Mouse (Mus musculus) midbrain, embryonic 16.5 days (tissue): ENCODE data around the gene Resp18. TPM values are rescaled to one million over a fixed set of nuclear protein-coding genes. Genes with fewer than 3 reads are reported as not detected.

ENCODE experiments used
- ATAC-seq: fragments of 200-750 bp; cut with Nextera tagmentation; 2 replicates; pipeline ENCODE4 v1.8.0; 2017; ENCODE audit warnings: moderate TSS enrichment
- H3K27ac ChIP-seq: fragments of 300-500 bp; sonication (generic); 2 replicates; pipeline ENCODE4 v1.5.1; 2014; ENCODE audit warnings: mild to moderate bottlenecking, low read length, mixed read lengths
- H3K27me3 ChIP-seq: fragments of 300-500 bp; sonication (generic); 2 replicates; pipeline ENCODE4 v1.6.1; 2014; ENCODE audit warnings: low read depth, low read length, mixed read lengths; ENCODE audit not compliant: control insufficient read depth, insufficient read depth
- H3K36me3 ChIP-seq: fragments of 300-500 bp; sonication (generic); 2 replicates; pipeline ENCODE4 v1.6.1; 2014; ENCODE audit warnings: mild to moderate bottlenecking, low read length, moderate library complexity, mixed read lengths; ENCODE audit not compliant: control insufficient read depth, insufficient read depth
- H3K4me1 ChIP-seq: fragments of 300-500 bp; sonication (generic); 2 replicates; pipeline ENCODE4 v1.6.1; 2014; ENCODE audit warnings: mild to moderate bottlenecking, low read length, mixed read lengths; ENCODE audit not compliant: control insufficient read depth, insufficient read depth
- H3K4me2 ChIP-seq: fragments of 300-500 bp; sonication (generic); 2 replicates; pipeline ENCODE4 v1.6.1; 2014; ENCODE audit warnings: mild to moderate bottlenecking, low read length, mixed read lengths
- H3K4me3 ChIP-seq: fragments of 300-500 bp; sonication (generic); 2 replicates; pipeline ENCODE4 v1.5.1; 2014; ENCODE audit warnings: low read depth, mild to moderate bottlenecking, low read length, moderate library complexity, mixed read lengths
- H3K9ac ChIP-seq: fragments of 300-500 bp; sonication (generic); 2 replicates; pipeline ENCODE4 v1.6.1; 2014; ENCODE audit warnings: low read depth, low read length, mixed read lengths
- H3K9me3 ChIP-seq: fragments of 300-500 bp; sonication (generic); replicated peaks from 2 replicates; pipeline ENCODE4 v1.6.1; 2014; ENCODE audit warnings: mild to moderate bottlenecking, low read length, mixed read lengths; ENCODE audit not compliant: control insufficient read depth, poor library complexity, severe bottlenecking
- WGBS: fragments of 180-500 bp; shearing (Covaris S2); extraction: QIAGEN DNeasy Blood & Tissue Kit; methylation state at CpG from one replicate; pipeline ENCODE4 v1.1.7; 2014; 5-methylcytosine and 5-hydroxymethylcytosine counted together
- polyA plus RNA-seq: library from polyadenylated mRNA; unstranded; fragments of >200 nt; fragmentation: Nextera tagmentation; extraction: Ambion mirVana; gene quantifications from 2 replicates; pipeline ENCODE4 v1.2.1, GENCODE M21; 2015

Gene Resp18
- polyA plus RNA-seq, 1 experiment from 2014 or later, result 241 TPM

- no peaks in the 10 kb centered on the region for H3K36me3 ChIP-seq
- no peaks in the 10 kb centered on the region; the same call in 1 of the 2 replicates for H3K4me1 ChIP-seq
- 81% methylated on average over 4 of the region's 4 CpGs for WGBS
- H3K27ac ChIP-seq, result no peak overlapping the region
- no peak for ATAC-seq
- no peak overlapping the region for H3K9ac ChIP-seq
- no peaks in the 10 kb centered on the region for H3K27me3 ChIP-seq
- H3K9me3 ChIP-seq, result no peaks in the 10 kb centered on the region
- H3K4me3 ChIP-seq, result no peak overlapping the region
- no peak overlapping the region for H3K4me2 ChIP-seq
Observed at GRCm38 (mm10) chr1:75231224-75231623, 47.0 kb downstream of the Resp18 start.

- no peaks in the 10 kb centered on the region for H3K27me3 ChIP-seq
- 76% methylated on average over 7 of the region's 7 CpGs for WGBS
- no peaks in the 10 kb centered on the region for H3K9me3 ChIP-seq
- no peak overlapping the region for H3K27ac ChIP-seq
- H3K4me1 ChIP-seq, result no peaks in the 10 kb centered on the region; the same call in 1 of the 2 replicates
- ATAC-seq, result no peak
- H3K4me3 ChIP-seq, result no peak overlapping the region
- no peak overlapping the region for H3K9ac ChIP-seq
- no peaks in the 10 kb centered on the region for H3K36me3 ChIP-seq
- H3K4me2 ChIP-seq, result no peak overlapping the region
Observed at GRCm38 (mm10) chr1:75230335-75230994, 47.8 kb downstream of the Resp18 start.

DNA sequence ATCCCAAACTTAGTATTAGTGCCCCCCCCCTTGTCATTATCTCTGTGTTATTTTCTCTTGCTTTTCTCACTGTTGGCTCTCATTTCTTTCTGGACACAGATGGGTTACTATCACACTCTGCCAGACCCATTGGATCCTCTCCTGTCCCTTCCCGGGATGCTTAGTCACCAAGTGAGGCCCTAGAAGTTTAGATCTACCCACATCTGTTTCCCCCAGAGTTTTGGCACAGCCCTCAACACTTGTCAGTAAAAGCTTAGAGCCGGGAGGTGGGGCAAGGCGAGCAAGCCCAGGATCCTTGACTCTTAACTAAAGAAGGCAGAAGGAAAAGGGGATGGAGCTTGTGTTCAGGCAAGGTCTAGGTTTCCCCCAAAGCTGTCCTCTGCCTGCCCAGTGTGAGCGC is 49.1 kb downstream of the Resp18 start:
- H3K27me3 ChIP-seq, result no peaks in the 10 kb centered on the region
- no peak overlapping the region for H3K4me3 ChIP-seq
- no peaks in the 10 kb centered on the region for H3K36me3 ChIP-seq
- H3K4me2 ChIP-seq, result no peak overlapping the region
- no peak overlapping the region for H3K27ac ChIP-seq
- ATAC-seq, result no peak
- H3K4me1 ChIP-seq, result no peaks in the 10 kb centered on the region
- no peaks in the 10 kb centered on the region for H3K9me3 ChIP-seq
- WGBS, result 78% methylated on average over 4 of the region's 4 CpGs
- H3K9ac ChIP-seq, result no peak overlapping the region

DNA sequence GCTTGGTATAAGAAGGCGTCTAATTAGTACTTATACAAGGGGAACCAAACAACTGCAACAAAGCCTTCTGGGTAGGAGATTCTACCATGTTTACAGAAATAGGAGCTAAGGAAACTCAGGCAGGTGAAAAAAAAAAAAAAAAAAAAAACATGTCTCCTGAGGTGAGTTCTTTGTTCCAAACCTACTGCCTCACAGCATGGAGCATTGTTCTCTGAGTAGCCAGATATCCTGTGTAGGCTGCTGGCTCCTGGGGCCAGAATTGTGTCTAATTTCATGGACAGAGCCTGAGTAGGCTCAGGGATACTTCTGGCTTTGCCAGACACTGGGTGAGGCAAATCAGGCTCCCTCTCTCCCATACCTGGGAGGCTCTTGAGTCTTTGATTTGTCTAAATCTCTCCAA is 50.6 kb downstream of the Resp18 start:
- no peak overlapping the region for H3K27ac ChIP-seq
- ATAC-seq, result no peak
- no peaks in the 10 kb centered on the region for H3K27me3 ChIP-seq
- H3K4me3 ChIP-seq, result no peak overlapping the region
- H3K4me2 ChIP-seq, result no peak overlapping the region
- H3K9ac ChIP-seq, result no peak overlapping the region
- no peaks in the 10 kb centered on the region for H3K4me1 ChIP-seq
- H3K36me3 ChIP-seq, result no peaks in the 10 kb centered on the region
- H3K9me3 ChIP-seq, result no peaks in the 10 kb centered on the region
- 65% methylated on average over 1 of the region's 1 CpGs for whole genome bisulfite sequencing

DNA sequence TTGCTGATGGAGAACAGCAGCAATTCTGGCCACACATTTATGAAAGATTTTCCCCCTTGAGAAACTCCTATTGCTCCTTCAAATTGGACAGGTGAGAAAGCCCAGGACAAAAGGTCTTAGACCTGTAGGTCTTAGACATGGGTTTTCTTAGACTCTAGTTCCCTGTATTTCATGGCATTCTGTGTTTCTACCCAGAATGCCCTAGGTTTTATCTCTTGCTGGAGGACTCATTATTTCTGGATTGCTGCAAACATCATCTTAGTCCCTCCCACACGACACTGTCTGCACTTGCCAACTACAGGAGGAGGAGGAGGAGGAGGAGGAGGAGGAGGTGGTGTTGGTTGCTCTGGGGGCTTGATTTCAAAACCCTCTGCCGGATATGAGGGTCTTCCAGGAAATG is 52.1 kb downstream of the Resp18 start:
- WGBS, result 78% methylated on average over 2 of the region's 2 CpGs
- H3K4me1 ChIP-seq, result no peaks in the 10 kb centered on the region
- no peaks in the 10 kb centered on the region for H3K9me3 ChIP-seq
- peaks cover 10% of the 10 kb centered on the region for H3K27me3 ChIP-seq
- no peak overlapping the region for H3K4me3 ChIP-seq
- H3K4me2 ChIP-seq, result no peak overlapping the region
- no peak overlapping the region for H3K9ac ChIP-seq
- H3K36me3 ChIP-seq, result no peaks in the 10 kb centered on the region
- no peak overlapping the region for H3K27ac ChIP-seq
- ATAC-seq, result no peak

DNA sequence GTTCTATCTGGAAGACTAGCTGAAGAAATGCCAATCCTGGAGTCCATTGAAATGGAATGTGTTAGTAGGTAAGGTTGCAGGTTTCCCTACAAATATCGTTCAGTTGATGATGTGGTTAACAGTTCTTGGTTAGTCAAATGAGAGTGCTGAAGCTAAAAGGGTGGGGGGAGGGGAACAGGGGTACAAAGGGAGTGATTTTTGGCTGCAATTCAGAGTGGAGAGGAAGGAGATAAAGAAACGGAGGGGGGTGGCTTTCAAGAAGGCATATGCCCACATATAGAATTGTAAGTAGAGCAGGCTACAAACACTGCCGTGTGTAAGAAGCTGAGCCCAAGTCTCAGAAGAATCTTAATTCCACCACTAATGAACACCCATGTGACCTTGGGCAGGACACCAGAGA is 52.7 kb downstream of the Resp18 start:
- WGBS, result 60% methylated on average over 3 of the region's 3 CpGs

DNA sequence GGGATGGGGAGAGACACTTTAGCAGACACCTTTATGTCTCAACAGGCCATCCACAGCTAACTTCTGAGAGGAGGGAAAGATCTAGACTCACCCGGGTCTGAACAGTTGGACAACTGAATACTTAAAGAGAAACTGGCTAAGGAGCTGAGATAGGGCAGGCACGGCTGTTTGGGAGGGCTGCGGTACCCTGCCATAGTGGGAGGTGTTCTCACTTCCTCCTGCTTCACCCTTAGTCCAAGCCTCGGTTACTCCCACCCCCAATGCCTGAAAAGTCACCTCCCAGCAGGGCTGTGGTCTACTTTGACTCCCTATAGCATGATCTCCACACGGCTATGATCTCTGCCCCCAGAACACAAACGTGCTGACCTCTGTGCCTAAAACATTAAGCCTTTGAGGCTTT is 54.7 kb downstream of the Resp18 start:
- ATAC-seq, result no peak
- Histone ChIP-seq H3K36me3 (no peaks in the 10 kb centered on the region), H3K27ac (no peak overlapping the region), H3K27me3 (peaks cover 27% of the 10 kb centered on the region), H3K9me3 (no peaks in the 10 kb centered on the region), H3K4me3 (no peak overlapping the region), H3K4me1 (peaks cover 8% of the 10 kb centered on the region; the same call in 1 of the 2 replicates), H3K4me2 (no peak overlapping the region), H3K9ac (no peak overlapping the region)
- WGBS, result 70% methylated on average over 6 of the region's 6 CpGs

More for the DNA sequence above, 52.7 kb downstream of the Resp18 start:
- Histone ChIP-seq H3K4me1 (no peaks in the 10 kb centered on the region), H3K9ac (no peak overlapping the region), H3K36me3 (no peaks in the 10 kb centered on the region), H3K4me3 (no peak overlapping the region), H3K4me2 (no peak overlapping the region), H3K27ac (no peak overlapping the region), H3K27me3 (peaks cover 16% of the 10 kb centered on the region), H3K9me3 (no peaks in the 10 kb centered on the region)
- no peak for ATAC-seq

- Histone ChIP-seq H3K27ac (no peak overlapping the region), H3K4me2 (no peak overlapping the region), H3K4me3 (no peak overlapping the region), H3K9me3 (no peaks in the 10 kb centered on the region), H3K9ac (no peak overlapping the region), H3K27me3 (peaks cover 32% of the 10 kb centered on the region), H3K36me3 (no peaks in the 10 kb centered on the region), H3K4me1 (peaks cover 12% of the 10 kb centered on the region; the same call in 1 of the 2 replicates)
- ATAC-seq, result no peak
- 85% methylated on average over 6 of the region's 6 CpGs for WGBS
Observed at GRCm38 (mm10) chr1:75222926-75223325, 55.3 kb downstream of the Resp18 start.
